Mouse (Mus musculus) heart, postnatal 0 days (tissue): ENCODE results near the gene Fntb. TPM values are rescaled to one million over a fixed set of nuclear protein-coding genes. Genes with fewer than 3 reads are reported as not detected.
A peak's percentile ranks its signal among the peaks of the same experiment; 100 is the strongest.

ENCODE experiments used
- ATAC-seq: fragments of 200-750 bp; cut with Nextera tagmentation; 2 replicates; pipeline ENCODE4 v1.8.0; 2017; ENCODE audit warnings: low read depth, moderate number of reproducible peaks, moderate library complexity; ENCODE audit not compliant: insufficient read depth
- DNase-seq: peaks from one replicate; pipeline ENCODE4 v3.0.0-alpha.2; 2016; ENCODE audit warnings: low spot score
- H3K27ac ChIP-seq: fragments of 300-500 bp; sonication (generic); 2 replicates; pipeline ENCODE4 v1.5.1; 2014; ENCODE audit warnings: low read depth, mild to moderate bottlenecking
- H3K27me3 ChIP-seq: fragments of 300-500 bp; sonication (generic); 2 replicates; pipeline ENCODE4 v1.6.1; 2014; ENCODE audit warnings: low read length, mixed read lengths; ENCODE audit not compliant: control insufficient read depth, insufficient read depth
- H3K36me3 ChIP-seq: fragments of 300-500 bp; sonication (generic); replicated peaks from 2 replicates; pipeline ENCODE4 v1.6.1; 2014; ENCODE audit warnings: low read length, mixed read lengths; ENCODE audit not compliant: control insufficient read depth, insufficient read depth
- H3K4me1 ChIP-seq: fragments of 300-500 bp; sonication (generic); 2 replicates; pipeline ENCODE4 v1.6.1; 2014; ENCODE audit warnings: antibody characterized with exemption; ENCODE audit not compliant: control insufficient read depth, insufficient read depth
- H3K4me2 ChIP-seq: fragments of 300-500 bp; sonication (generic); 2 replicates; pipeline ENCODE4 v1.6.1; 2014; ENCODE audit warnings: low read depth, mild to moderate bottlenecking, low read length, moderate library complexity
- H3K4me3 ChIP-seq: fragments of 300-500 bp; sonication (generic); 2 replicates; pipeline ENCODE4 v1.5.1; 2014; ENCODE audit warnings: low read depth, low read length
- H3K9ac ChIP-seq: fragments of 300-500 bp; sonication (generic); replicated peaks from 2 replicates; pipeline ENCODE4 v1.6.1; 2014; ENCODE audit warnings: low read depth, low read length, mixed read lengths
- H3K9me3 ChIP-seq: fragments of 300-500 bp; sonication (generic); replicated peaks from 2 replicates; pipeline ENCODE4 v1.6.1; 2016; ENCODE audit warnings: low read length; ENCODE audit not compliant: control insufficient read depth
- CTCF ChIP-seq: IDR thresholded peaks from 2 replicates; pipeline ENCODE4 v1.5.1; 2016; ENCODE audit warnings: antibody characterized with exemption, control low read depth, low read depth
- EP300 ChIP-seq: IDR thresholded peaks from 2 replicates; pipeline ENCODE4 v1.6.1; 2016; ENCODE audit warnings: antibody characterized with exemption, low read depth
- WGBS: fragments of 180-500 bp; shearing (Covaris S2); extraction: QIAGEN DNeasy Blood & Tissue Kit; methylation state at CpG from one replicate; pipeline ENCODE4 v1.1.7; 2014; 5-methylcytosine and 5-hydroxymethylcytosine counted together
- polyA plus RNA-seq: library from polyadenylated mRNA; unstranded; fragments of >200 nt; fragmentation: Nextera tagmentation; extraction: Ambion mirVana; gene quantifications from 2 replicates; pipeline ENCODE4 v1.2.1, GENCODE M21; 2015
- total RNA-seq: library from RNA; depleted of rRNA; stranded (reverse); fragments of >200 nt; gene quantifications from 2 replicates; pipeline ENCODE4 v1.2.3, GENCODE M21; 2014; ENCODE audit warnings: low replicate concordance; rRNA removed

The Fntb gene
- total RNA-seq = 15.1 and 20.0 TPM in 2 replicates
- polyA plus RNA-seq = 13.0 and 13.2 TPM in 2 replicates

DNA sequence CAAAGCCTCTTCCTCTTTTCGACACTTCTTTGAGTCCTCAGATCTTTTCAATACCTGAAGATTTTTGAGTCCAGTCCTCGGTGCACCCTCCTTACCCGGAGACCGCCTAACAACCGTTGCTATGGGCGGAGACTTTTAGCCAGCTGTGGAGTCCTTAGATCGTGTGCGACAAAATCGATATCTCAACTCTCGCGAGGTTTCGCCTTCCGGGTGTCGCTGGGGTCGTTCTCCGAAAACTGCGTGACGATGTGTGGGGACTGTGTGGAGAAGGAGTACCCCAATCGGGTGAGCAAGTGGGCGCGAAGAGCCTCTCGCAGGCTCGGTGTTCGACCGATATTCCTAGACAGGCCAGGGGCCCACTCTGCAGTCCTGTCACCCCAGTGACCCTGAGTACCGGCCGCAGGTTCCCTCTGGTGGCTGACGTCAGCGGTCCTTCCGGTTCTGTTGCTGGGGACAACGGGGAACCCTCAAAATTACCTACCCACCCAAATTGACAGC lies at the start of gene Fntb, which contains the start of gene Churc1:
Gene Fntb (plus strand): TSS at position 236 of the 498 bp plus-strand sequence.
Gene Churc1 (plus strand): TSS at position 185 of the 498 bp plus-strand sequence.
- H3K4me3 ChIP-seq = peak within 1 kb of the TSS; percentile 64
- H3K4me1 ChIP-seq = peaks cover 14% of the 10 kb centered on the region; the same call in 1 of the 2 replicates
- no peaks in the 10 kb centered on the region for H3K9me3 ChIP-seq
- DNase-seq = peak; percentile 87
- no peaks in the 10 kb centered on the region for H3K27me3 ChIP-seq
- ATAC-seq = peak; percentile 92
- H3K27ac ChIP-seq = peak within 1 kb of the TSS; percentile 90
- peak within 1 kb of the TSS; percentile 74 for H3K4me2 ChIP-seq
- TF ChIP-seq CTCF (peak; percentile 13; the same call in 1 of the 2 replicates), EP300 (peak; percentile 77; the same call in 1 of the 2 replicates)
- WGBS = under 1% methylated on average over 31 of the region's 31 CpGs
- peak within 1 kb of the TSS; percentile 70 for H3K9ac ChIP-seq
- H3K36me3 ChIP-seq = no peaks in the 10 kb centered on the region

DNA sequence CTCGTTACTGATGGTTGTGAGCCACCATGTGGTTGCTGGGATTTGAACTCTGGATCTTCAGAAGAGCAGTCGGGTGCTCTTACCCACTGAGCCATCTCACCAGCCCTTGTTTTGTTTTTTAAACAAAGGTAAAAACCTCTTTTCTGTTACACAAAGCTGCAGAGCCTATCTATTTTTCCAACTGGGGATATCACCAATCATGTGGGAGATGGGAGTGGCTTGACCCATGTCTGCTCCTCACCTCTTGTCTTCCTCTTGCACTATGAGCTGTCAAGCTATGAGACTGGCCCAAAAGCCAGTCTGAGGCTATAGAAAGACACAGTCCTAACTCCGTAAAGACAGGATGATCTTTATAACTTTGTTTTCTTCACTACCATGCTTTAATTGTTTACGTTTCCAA lies 47.0 kb upstream of the Fntb start:
- no peak overlapping the region for H3K4me3 ChIP-seq

DNA sequence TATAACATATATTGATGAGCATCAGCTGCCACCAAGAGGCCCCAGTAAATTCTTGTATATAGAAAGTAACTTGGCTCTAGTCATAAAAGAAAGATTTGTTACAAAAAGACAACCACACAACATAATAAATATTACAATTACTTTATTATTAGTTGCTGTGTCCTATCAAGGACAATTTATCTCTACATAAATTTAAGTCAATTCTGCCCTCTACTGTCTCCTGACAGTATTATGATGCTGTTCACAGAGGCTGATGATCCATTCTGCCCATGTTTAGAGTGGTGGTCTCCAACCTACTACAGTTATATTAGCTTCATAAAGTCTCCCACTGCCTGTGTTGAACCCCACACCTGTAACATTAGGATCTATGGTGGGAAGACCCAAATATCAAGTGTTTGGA lies 44.8 kb upstream of the Fntb start:
- Histone ChIP-seq H3K9ac (no peak overlapping the region), H3K4me3 (no peak overlapping the region), H3K27ac (no peak overlapping the region), H3K4me1 (no peaks in the 10 kb centered on the region; the same call in 1 of the 2 replicates), H3K9me3 (no peaks in the 10 kb centered on the region), H3K27me3 (no peaks in the 10 kb centered on the region), H3K4me2 (no peak overlapping the region), H3K36me3 (no peaks in the 10 kb centered on the region)
- TF ChIP-seq EP300 = no peak
- TF ChIP-seq CTCF = peak; percentile 33
- peak; percentile 29 for DNase-seq
- ATAC-seq = no peak

More for the DNA sequence above, 47.0 kb upstream of the Fntb start:
- H3K9ac ChIP-seq = no peak overlapping the region
- TF ChIP-seq EP300 (no peak), CTCF (no peak)
- no peak overlapping the region for H3K27ac ChIP-seq
- no peaks in the 10 kb centered on the region for H3K9me3 ChIP-seq
- H3K4me1 ChIP-seq = no peaks in the 10 kb centered on the region; the same call in 1 of the 2 replicates
- H3K4me2 ChIP-seq = no peak overlapping the region
- 85% methylated on average over 4 of the region's 4 CpGs for WGBS
- 0 out of 2 replicates have a peak, but pooled peaks cover 6% of the 10 kb centered on the region for H3K27me3 ChIP-seq
- no peak for DNase-seq
- no peaks in the 10 kb centered on the region for H3K36me3 ChIP-seq
- no peak for ATAC-seq

DNA sequence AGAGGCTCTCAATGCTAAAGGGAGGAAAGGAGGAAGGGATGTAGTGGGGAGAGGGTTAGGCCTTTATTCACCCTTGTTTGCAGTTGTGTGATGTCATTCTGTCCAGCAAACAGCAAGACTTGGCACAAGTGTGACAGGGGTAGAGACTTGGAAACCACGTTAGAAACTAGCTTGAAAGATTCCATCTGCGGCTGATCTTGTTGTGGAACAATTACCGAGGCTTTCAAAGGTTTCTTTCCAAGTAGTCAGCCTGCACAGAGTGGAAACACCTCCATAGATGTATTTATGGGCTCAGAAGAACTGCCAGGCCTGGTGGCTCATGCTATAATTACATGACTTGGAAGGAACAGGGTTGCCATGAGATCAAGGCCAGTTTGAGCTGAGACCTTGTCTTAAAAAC lies 43.4 kb upstream of the Fntb start:
- Histone ChIP-seq H3K27me3 (no peaks in the 10 kb centered on the region), H3K36me3 (no peaks in the 10 kb centered on the region), H3K27ac (no peak overlapping the region), H3K4me2 (no peak overlapping the region), H3K9me3 (no peaks in the 10 kb centered on the region), H3K4me1 (no peaks in the 10 kb centered on the region; the same call in 1 of the 2 replicates), H3K9ac (no peak overlapping the region), H3K4me3 (no peak overlapping the region)
- ATAC-seq = no peak
- no peak for DNase-seq
- WGBS = 63% methylated on average over 3 of the region's 3 CpGs
- TF ChIP-seq CTCF = no peak
- TF ChIP-seq EP300 = no peak

DNA sequence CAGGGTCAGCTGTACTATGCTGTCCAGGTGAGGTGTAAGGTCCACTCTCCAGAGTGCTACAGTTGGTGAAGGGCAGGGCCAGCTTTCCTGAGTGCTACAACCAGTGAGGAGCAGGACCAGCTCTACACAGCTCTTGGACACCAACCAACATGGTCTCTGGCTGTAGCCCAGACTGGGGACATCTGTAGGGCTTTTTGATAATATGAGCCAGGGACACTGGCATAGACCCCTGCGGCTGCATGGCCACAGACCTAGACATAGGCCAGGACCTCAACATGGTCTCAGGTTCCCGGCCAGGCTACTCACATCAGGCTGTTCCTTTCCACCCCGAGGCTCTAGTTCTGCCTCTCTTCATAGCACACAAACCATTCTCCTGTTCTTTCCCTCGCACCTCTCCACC lies 37.4 kb upstream of the Fntb start:
- no peak for DNase-seq
- ATAC-seq = no peak
- no peaks in the 10 kb centered on the region; the same call in 1 of the 2 replicates for H3K9me3 ChIP-seq
- no peak overlapping the region for H3K4me3 ChIP-seq
- no peaks in the 10 kb centered on the region for H3K4me1 ChIP-seq
- no peaks in the 10 kb centered on the region for H3K27me3 ChIP-seq
- TF ChIP-seq EP300 = no peak
- TF ChIP-seq CTCF = no peak
- no peak overlapping the region for H3K27ac ChIP-seq
- WGBS = 81% methylated on average over 4 of the region's 4 CpGs
- no peaks in the 10 kb centered on the region for H3K36me3 ChIP-seq
- no peak overlapping the region for H3K9ac ChIP-seq
- H3K4me2 ChIP-seq = no peak overlapping the region
